Mouse (Mus musculus): ENCODE measurements around the gene Med1. TPM values are rescaled to one million over a fixed set of nuclear protein-coding genes. Genes with fewer than 3 reads are reported as not detected.
"Not testable (repeated sequence)": the region's sequence is repeated elsewhere in the genome, so short reads cannot be mapped to it uniquely, and the experiment has no call there.

The Med1 gene
- 64.6 and 67.9 TPM in 2 replicates for polyA plus RNA-seq (2015; fragmentation: Nextera tagmentation; extraction: Ambion mirVana)

DNA sequence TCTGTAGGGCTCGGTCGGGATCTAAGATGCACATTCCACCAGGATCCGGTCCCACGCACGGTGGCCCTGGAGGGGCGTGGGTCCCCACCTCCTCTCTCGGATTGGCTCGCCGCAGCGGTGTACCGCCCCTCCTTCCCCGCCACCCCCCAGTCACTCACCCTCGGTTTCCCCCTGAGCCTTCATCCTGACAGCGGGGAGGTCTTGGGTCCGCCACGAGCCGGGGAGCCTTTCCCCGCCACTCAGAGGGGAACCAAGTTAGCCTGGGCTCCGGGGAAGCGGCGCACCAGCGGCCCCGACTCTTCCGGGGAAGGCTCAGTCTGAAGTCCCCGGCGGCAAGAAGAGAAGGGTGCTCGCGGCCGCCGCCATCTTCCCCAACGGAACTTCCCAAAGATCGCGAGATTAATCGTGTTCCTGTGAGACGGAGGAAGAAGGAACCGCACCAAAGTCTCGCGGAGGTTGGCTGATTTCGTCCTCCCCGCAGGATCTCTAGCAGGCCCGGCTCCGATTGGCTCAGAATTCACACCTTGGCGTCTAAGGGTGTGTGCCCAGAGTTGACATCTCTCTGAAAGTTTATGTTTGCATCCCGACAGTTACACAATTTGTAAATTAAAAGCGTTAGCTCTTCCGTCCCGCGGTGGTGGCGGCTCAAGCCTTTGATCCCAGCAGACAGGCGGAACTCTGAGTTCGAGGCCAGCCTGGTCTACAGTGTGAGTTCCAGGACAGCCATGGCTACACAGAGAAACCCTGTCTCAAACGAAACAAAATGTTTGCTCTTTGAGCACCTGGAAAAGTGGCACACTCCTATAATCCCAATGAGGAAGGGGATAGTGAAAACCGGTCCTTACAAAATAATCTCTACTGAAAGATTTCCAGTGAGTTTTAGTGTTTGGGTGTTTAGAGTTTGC is at the start of gene Med1:
Med1 (minus strand) TSS at position 393 of the 905 bp plus-strand sequence.
- H3K4me3 ChIP-seq (ENCODE audit: low read length) = peak within 1 kb of the TSS; percentile 85
- no peaks in the 10 kb centered on the region for H3K9me3 ChIP-seq (ENCODE audit: low read length)
- peaks cover 13% of the 10 kb centered on the region for H3K4me1 ChIP-seq (ENCODE audit: insufficient read depth, low read length)
- peak within 1 kb of the TSS; percentile 81 for H3K4me2 ChIP-seq (replicated peaks; ENCODE audit: low read depth, low read length)
- peaks cover 17% of the 10 kb centered on the region for H3K36me3 ChIP-seq (ENCODE audit: insufficient read depth, low read length)
- H3K9ac ChIP-seq (replicated peaks; ENCODE audit: low read length) = peak within 1 kb of the TSS; percentile 95
- no peaks in the 10 kb centered on the region for H3K27me3 ChIP-seq (ENCODE audit: insufficient read depth, low read length)
- peak within 1 kb of the TSS; percentile 96 for H3K27ac ChIP-seq (ENCODE audit: low read length)
- ATAC-seq (ENCODE audit: low FRiP score, low TSS enrichment) = peak; percentile 97
- 0% methylated on average over 53 of the region's 53 CpGs for WGBS

DNA sequence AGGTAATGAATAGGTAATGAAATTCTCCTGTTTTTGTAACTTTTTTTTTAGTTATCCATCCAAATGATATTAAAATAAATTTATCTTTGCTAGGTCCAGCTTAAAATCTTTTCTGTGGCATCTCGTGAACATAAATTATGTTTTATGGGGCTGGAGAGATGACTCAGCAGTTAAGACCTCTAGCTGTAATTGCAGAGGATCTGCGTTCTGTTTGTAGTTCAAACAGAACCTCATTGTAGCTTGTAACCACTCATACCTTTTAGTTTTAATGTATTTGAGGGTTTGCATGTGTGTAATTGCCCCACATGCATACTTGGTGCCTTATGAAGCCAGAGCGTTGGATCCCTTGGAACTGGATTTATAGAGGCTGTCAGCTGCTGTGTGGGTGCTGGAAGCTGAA is 45.9 kb upstream of the Med1 start:
- H3K27ac ChIP-seq (ENCODE audit: low read length) = no peak overlapping the region
- 63% methylated on average over 3 of the region's 3 CpGs for WGBS
- peaks cover 52% of the 10 kb centered on the region for H3K36me3 ChIP-seq (ENCODE audit: insufficient read depth, low read length)
- H3K4me1 ChIP-seq (ENCODE audit: insufficient read depth, low read length) = no peaks in the 10 kb centered on the region
- H3K9me3 ChIP-seq (ENCODE audit: low read length) = no peaks in the 10 kb centered on the region
- no peak overlapping the region for H3K4me3 ChIP-seq (ENCODE audit: low read length)
- ATAC-seq (ENCODE audit: low FRiP score, low TSS enrichment) = no peak
- H3K4me2 ChIP-seq (replicated peaks; ENCODE audit: low read depth, low read length) = no peak overlapping the region
- H3K9ac ChIP-seq (replicated peaks; ENCODE audit: low read length) = no peak overlapping the region
- H3K27me3 ChIP-seq (ENCODE audit: insufficient read depth, low read length) = no peaks in the 10 kb centered on the region

DNA sequence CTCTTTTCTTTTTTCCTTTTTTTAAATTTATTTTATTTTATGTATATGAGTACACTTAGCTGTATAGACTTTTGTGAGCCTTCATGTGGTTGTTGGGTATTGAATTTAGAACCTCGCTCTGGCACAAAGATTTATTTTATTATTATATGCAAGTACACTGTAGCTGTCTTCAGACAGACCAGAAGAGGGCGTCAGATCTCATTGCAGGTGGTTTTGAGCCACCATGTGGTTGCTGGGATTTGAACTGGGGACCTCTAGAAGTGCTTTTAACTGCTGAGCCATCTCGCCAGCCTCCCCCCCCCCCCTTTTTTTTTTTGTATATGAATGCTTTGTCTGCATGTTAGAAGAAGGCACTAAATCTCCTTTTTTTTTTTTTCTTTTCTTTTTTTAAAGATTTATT is 45.3 kb upstream of the Med1 start:
- H3K9ac ChIP-seq (replicated peaks; ENCODE audit: low read length) = no peak overlapping the region
- no peak overlapping the region for H3K4me3 ChIP-seq (ENCODE audit: low read length)
- H3K4me2 ChIP-seq (replicated peaks; ENCODE audit: low read depth, low read length) = no peak overlapping the region
- peaks cover 49% of the 10 kb centered on the region for H3K36me3 ChIP-seq (ENCODE audit: insufficient read depth, low read length)
- H3K9me3 ChIP-seq (ENCODE audit: low read length) = no peaks in the 10 kb centered on the region
- H3K27me3 ChIP-seq (ENCODE audit: insufficient read depth, low read length) = no peaks in the 10 kb centered on the region
- H3K27ac ChIP-seq (ENCODE audit: low read length) = no peak overlapping the region
- no peak for ATAC-seq (ENCODE audit: low FRiP score, low TSS enrichment)
- H3K4me1 ChIP-seq (ENCODE audit: insufficient read depth, low read length) = no peaks in the 10 kb centered on the region
- 79% methylated on average over 2 of the region's 3 CpGs for WGBS

DNA sequence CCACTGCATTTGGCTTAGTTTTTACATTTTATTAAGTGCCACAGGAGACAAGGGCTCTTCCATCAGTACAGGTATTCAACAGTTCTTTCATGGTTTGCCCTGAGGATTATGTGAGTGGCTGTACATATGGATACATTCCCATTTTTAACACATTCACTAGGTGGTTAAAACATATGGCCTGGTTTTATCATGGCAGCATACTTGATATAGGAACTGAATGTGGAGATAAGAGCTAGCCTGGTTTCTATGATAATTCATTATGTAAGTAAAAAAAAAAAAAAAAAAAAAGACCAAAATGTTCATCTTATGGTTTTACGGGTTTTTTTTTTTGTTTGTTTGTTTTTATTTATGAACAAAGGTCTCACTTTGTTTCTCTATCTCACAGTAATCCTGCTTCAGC is 33.3 kb upstream of the Med1 start:
- Histone ChIP-seq H3K4me1 (ENCODE audit: insufficient read depth, low read length) (no peaks in the 10 kb centered on the region), H3K9ac (replicated peaks; ENCODE audit: low read length) (no peak overlapping the region), H3K9me3 (ENCODE audit: low read length) (no peaks in the 10 kb centered on the region), H3K27ac (ENCODE audit: low read length) (no peak overlapping the region), H3K4me3 (ENCODE audit: low read length) (no peak overlapping the region), H3K4me2 (replicated peaks; ENCODE audit: low read depth, low read length) (no peak overlapping the region), H3K36me3 (ENCODE audit: insufficient read depth, low read length) (peaks cover 48% of the 10 kb centered on the region), H3K27me3 (ENCODE audit: insufficient read depth, low read length) (no peaks in the 10 kb centered on the region)
- no peak for ATAC-seq (ENCODE audit: low FRiP score, low TSS enrichment)
- WGBS = 100% methylated on average over 1 of the region's 1 CpGs

DNA sequence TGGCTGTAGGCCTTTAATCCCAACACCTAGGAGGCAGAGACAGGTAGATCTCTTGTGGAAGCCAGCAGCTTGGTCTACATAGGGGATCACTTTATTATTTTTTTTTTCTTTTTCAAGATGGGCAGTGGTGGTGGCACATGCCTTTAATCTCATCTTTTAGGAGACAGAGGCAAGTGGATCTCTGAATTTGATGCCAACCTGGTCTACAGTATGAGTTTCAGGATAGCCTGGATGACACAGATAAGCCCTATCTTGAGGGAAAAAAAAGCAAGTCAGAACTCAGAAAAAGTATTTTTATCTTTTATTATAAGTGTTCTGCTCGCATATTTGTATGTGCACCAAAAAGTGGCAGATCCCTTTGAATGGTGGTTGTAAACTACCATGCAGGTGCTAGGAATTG is 20.2 kb upstream of the Med1 start:
- Histone ChIP-seq H3K4me2 (replicated peaks; ENCODE audit: low read depth, low read length) (no peak overlapping the region), H3K9me3 (ENCODE audit: low read length) (no peaks in the 10 kb centered on the region), H3K27ac (ENCODE audit: low read length) (no peak overlapping the region), H3K4me1 (ENCODE audit: insufficient read depth, low read length) (no peaks in the 10 kb centered on the region), H3K36me3 (ENCODE audit: insufficient read depth, low read length) (peaks cover 50% of the 10 kb centered on the region), H3K4me3 (ENCODE audit: low read length) (no peak overlapping the region), H3K27me3 (ENCODE audit: insufficient read depth, low read length) (no peaks in the 10 kb centered on the region), H3K9ac (replicated peaks; ENCODE audit: low read length) (no peak overlapping the region)
- WGBS = 90% methylated on average over 1 of the region's 1 CpGs
- ATAC-seq (ENCODE audit: low FRiP score, low TSS enrichment) = no peak

DNA sequence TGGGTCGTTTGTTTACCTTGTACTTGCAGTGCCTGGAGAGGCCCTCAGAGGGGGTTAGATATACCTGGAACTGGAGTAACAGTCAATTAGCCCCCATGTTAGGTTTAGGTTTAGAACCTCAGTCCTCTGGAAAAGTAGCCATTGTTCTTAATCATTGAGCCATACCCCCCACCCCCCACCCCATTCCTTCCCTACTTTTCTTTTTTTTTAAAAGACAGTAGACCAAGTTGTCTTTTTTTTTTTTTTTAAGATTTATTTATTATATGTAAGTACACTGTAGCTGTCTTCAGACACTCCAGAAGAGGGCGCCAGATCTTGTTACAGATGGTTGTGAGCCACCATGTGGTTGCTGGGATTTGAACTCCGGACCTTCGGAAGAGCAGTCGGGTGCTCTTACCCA is 16.6 kb upstream of the Med1 start:
- H3K9me3 ChIP-seq (ENCODE audit: low read length); H3K4me3 ChIP-seq (ENCODE audit: low read length); H3K27me3 ChIP-seq (ENCODE audit: insufficient read depth, low read length); ATAC-seq (ENCODE audit: low FRiP score, low TSS enrichment); H3K4me2 ChIP-seq (replicated peaks; ENCODE audit: low read depth, low read length); H3K4me1 ChIP-seq (ENCODE audit: insufficient read depth, low read length); H3K27ac ChIP-seq (ENCODE audit: low read length); H3K9ac ChIP-seq (replicated peaks; ENCODE audit: low read length): not testable (repeated sequence)
- 95% methylated on average over 4 of the region's 5 CpGs for WGBS
- peaks cover 47% of the 10 kb centered on the region for H3K36me3 ChIP-seq (ENCODE audit: insufficient read depth, low read length)

DNA sequence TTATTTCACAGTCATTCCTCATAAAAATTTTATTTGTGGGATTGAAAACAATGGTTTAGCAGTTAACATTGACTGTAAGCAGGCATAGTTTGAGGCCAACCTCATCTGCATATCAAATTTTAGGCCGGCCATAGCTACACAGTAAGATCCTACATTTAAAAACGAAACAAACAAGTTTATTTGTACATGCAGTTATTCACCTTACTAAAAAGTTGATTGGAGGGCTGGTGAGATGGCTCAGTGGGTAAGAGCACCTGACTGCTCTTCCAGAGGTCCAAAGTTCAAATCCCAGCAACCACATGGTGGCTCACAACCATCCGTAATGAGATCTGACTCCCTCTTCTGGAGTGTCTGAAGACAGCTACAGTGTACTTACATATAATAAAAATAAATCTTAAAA is 13.2 kb upstream of the Med1 start:
- H3K27me3 ChIP-seq (ENCODE audit: insufficient read depth, low read length); H3K27ac ChIP-seq (ENCODE audit: low read length); ATAC-seq (ENCODE audit: low FRiP score, low TSS enrichment); H3K9ac ChIP-seq (replicated peaks; ENCODE audit: low read length); H3K4me1 ChIP-seq (ENCODE audit: insufficient read depth, low read length); H3K9me3 ChIP-seq (ENCODE audit: low read length): not testable (repeated sequence)
- WGBS = 80% methylated on average over 3 of the region's 3 CpGs
- H3K36me3 ChIP-seq (ENCODE audit: insufficient read depth, low read length) = peaks cover 26% of the 10 kb centered on the region
- H3K4me2 ChIP-seq (replicated peaks; ENCODE audit: low read depth, low read length) = peak overlapping the region; percentile 40
- peak overlapping the region; percentile 13; the same call in 1 of the 2 replicates for H3K4me3 ChIP-seq (ENCODE audit: low read length)

DNA sequence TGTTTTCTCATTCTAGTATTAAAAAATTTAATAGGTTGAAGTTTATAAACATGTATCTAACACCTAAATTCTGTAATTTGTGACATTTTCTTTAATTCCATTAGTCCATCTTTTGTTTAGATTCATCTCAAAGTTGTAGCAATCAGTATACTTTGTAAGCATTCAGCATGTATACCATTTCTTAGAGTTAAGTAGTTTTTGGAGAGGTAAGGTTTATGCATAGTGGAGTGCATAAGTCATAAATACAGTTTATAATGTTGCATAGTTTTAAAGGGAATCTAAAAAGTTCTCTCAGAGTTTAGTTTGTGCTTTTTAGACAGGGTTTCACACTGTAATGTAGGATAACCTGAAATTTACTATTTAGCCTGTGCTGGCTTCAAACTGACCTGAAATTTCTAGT is 12.4 kb upstream of the Med1 start:
- Histone ChIP-seq H3K4me1 (ENCODE audit: insufficient read depth, low read length) (peaks cover 6% of the 10 kb centered on the region; the same call in 1 of the 2 replicates), H3K4me3 (ENCODE audit: low read length) (no peak overlapping the region), H3K27me3 (ENCODE audit: insufficient read depth, low read length) (no peaks in the 10 kb centered on the region), H3K9ac (replicated peaks; ENCODE audit: low read length) (no peak overlapping the region), H3K27ac (ENCODE audit: low read length) (no peak overlapping the region), H3K9me3 (ENCODE audit: low read length) (no peaks in the 10 kb centered on the region), H3K36me3 (ENCODE audit: insufficient read depth, low read length) (peaks cover 20% of the 10 kb centered on the region), H3K4me2 (replicated peaks; ENCODE audit: low read depth, low read length) (peak overlapping the region; percentile 40; the same call in 1 of the 2 replicates)
- ATAC-seq (ENCODE audit: low FRiP score, low TSS enrichment) = no peak

DNA sequence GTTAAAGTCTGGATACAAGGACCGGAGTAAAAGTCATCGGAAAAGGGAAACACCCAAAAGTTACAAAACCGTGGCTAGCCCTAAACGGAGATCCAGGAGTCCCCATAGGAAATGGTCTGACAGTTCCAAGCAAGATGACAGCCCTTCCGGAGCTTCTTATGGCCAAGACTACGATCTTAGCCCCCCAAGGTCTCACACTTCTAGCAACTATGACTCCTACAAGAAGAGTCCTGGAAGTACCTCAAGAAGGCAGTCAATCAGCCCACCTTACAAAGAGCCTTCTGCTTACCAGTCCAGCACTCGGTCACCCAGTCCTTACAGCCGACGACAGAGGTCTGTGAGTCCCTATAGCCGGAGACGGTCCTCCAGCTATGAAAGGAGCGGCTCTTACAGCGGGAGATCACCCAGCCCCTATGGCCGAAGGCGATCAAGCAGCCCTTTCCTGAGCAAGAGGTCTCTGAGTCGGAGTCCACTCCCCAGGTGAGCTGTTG is 10.9 kb upstream of the Med1 start:
- Histone ChIP-seq H3K4me2 (replicated peaks; ENCODE audit: low read depth, low read length) (peak overlapping the region; percentile 68), H3K27me3 (ENCODE audit: insufficient read depth, low read length) (no peaks in the 10 kb centered on the region), H3K4me3 (ENCODE audit: low read length) (peak overlapping the region; percentile 82), H3K36me3 (ENCODE audit: insufficient read depth, low read length) (peaks cover 10% of the 10 kb centered on the region; the same call in 1 of the 2 replicates), H3K9me3 (ENCODE audit: low read length) (no peaks in the 10 kb centered on the region), H3K9ac (replicated peaks; ENCODE audit: low read length) (peak overlapping the region; percentile 97), H3K4me1 (ENCODE audit: insufficient read depth, low read length) (peaks cover 6% of the 10 kb centered on the region; the same call in 1 of the 2 replicates), H3K27ac (ENCODE audit: low read length) (peak overlapping the region; percentile 100; the same call in 1 of the 2 replicates)
- 0% methylated on average over 16 of the region's 16 CpGs for WGBS
- no peak for ATAC-seq (ENCODE audit: low FRiP score, low TSS enrichment)
